Comparison of ENCODE assay signal across 8 mouse cellular contexts in genomic region chr7:81934267-81934745, GRCm38 (mm10). TPM values are rescaled to one million over a fixed set of nuclear protein-coding genes. Genes with fewer than 3 reads are reported as not detected.
A peak's percentile ranks its signal among the peaks of the same experiment; 100 is the strongest.
DNase-seq lines count a peak whose midpoint lies in the region; ATAC-seq and TF ChIP-seq lines count a peak whose summit lies in the region.

Gene Hdgfl3 (minus strand): TSS chr7:81934473.

- H3K9ac ChIP-seq in ES-E14 (ENCODE audit: insufficient read depth, low read depth, low read length, poor library complexity, severe bottlenecking): peak within 1 kb of the TSS; percentile 73
- peak within 1 kb of the TSS; percentile 95 for H3K9ac ChIP-seq in forebrain, postnatal 0 days
- H3K9ac ChIP-seq in liver, embryonic 16.5 days (ENCODE audit: low read depth, low read length): no peak within 1 kb of the TSS

- WGBS in forebrain, postnatal 0 days: under 1% methylated on average over 57 of the region's 63 CpGs
- WGBS in liver, embryonic 16.5 days (ENCODE audit: insufficient replicate concordance): 1% methylated on average over 55 of the region's 63 CpGs

- H3K36me3 ChIP-seq in ES-E14 (ENCODE audit: control insufficient read depth, insufficient read depth, low read length, poor library complexity, severe bottlenecking): no peaks in the 10 kb centered on the region
- H3K36me3 ChIP-seq in forebrain, postnatal 0 days (ENCODE audit: insufficient read depth): no peaks in the 10 kb centered on the region
- H3K36me3 ChIP-seq in liver, embryonic 16.5 days (ENCODE audit: control insufficient read depth, insufficient read depth): no peaks in the 10 kb centered on the region

- peak within 1 kb of the TSS; percentile 75 to 76 for H3K4me3 ChIP-seq in ES-E14 (ENCODE audit: insufficient read depth in 1 of 2, low read depth in 1 of 2, low read length in 2 of 2, poor library complexity in 1 of 2, severe bottlenecking in 1 of 2)
- peak within 1 kb of the TSS; percentile 98 for H3K4me3 ChIP-seq in forebrain, postnatal 0 days (ENCODE audit: low read depth, low read length)
- H3K4me3 ChIP-seq in liver, embryonic 16.5 days (ENCODE audit: low read depth, low read length): peak within 1 kb of the TSS; percentile 50

- peak; percentile 94 for ATAC-seq in forebrain, postnatal 0 days
- ATAC-seq in liver, embryonic 16.5 days (ENCODE audit: low read depth): no peak

- H3K4me1 ChIP-seq in ES-E14 (ENCODE audit: control insufficient read depth in 2 of 2, insufficient read depth in 2 of 2, low read length in 2 of 2, poor library complexity in 1 of 2): no peaks in the 10 kb centered on the region
- peaks cover 21% of the 10 kb centered on the region for H3K4me1 ChIP-seq in forebrain, postnatal 0 days (ENCODE audit: insufficient read depth)
- H3K4me1 ChIP-seq in liver, embryonic 16.5 days (ENCODE audit: control insufficient read depth, low read depth, low read length): no peaks in the 10 kb centered on the region; the same call in 1 of the 2 replicates

- in situ Hi-C loops in ES-E14 (cut with MboI; ENCODE audit: low sequenced_read_pairs in 2 of 2, unreplicated experiment in 2 of 2): no loop called here

- intact Hi-C loops in heart, postnatal 36 days (cut with DNase I): loop anchor here (5.0 to 10.0 kb wide), 2 partner anchors 67 to 360 kb away; partner anchors contain the start of gene Whamm

- peak within 1 kb of the TSS; percentile 61 for H3K4me2 ChIP-seq in forebrain, postnatal 0 days (ENCODE audit: low read depth)
- H3K4me2 ChIP-seq in liver, embryonic 16.5 days (ENCODE audit: low read depth, low read length): peak within 1 kb of the TSS; percentile 58

- no peak within 1 kb of the TSS for H3K27ac ChIP-seq in ES-E14 (ENCODE audit: insufficient read depth, low read depth, low read length, poor library complexity, severe bottlenecking)
- H3K27ac ChIP-seq in forebrain, postnatal 0 days (ENCODE audit: low read depth, low read length): peak within 1 kb of the TSS; percentile 95
- no peak within 1 kb of the TSS for H3K27ac ChIP-seq in liver, embryonic 16.5 days (ENCODE audit: low read length)

- DNase-seq in ES-E14 (ENCODE audit: low read depth, low spot score): no peak
- peak; percentile 86 for DNase-seq in cerebellum, adult 11-12 months
- peak; percentile 95 for DNase-seq in forebrain, postnatal 0 days
- DNase-seq in heart, postnatal 36 days: peak; percentile 77 to 81
- peak; percentile 70 to 82 for DNase-seq in layer of hippocampus, adult 18-20 months (ENCODE audit: low spot score in 2 of 2)
- DNase-seq in ovary, postnatal 14 days (ENCODE audit: low spot score): peak; percentile 72
- peak; percentile 58 to 66 for DNase-seq in thymus, postnatal 36 days

- H3K27me3 ChIP-seq in forebrain, postnatal 0 days (ENCODE audit: insufficient read depth, low read length): no peaks in the 10 kb centered on the region
- peaks cover 61% of the 10 kb centered on the region for H3K27me3 ChIP-seq in liver, embryonic 16.5 days (ENCODE audit: control insufficient read depth, insufficient read depth, low read depth, low read length)

- H3K9me3 ChIP-seq in ES-E14 (ENCODE audit: control insufficient read depth, insufficient read depth, low read depth, low read length): no peaks in the 10 kb centered on the region
- no peaks in the 10 kb centered on the region for H3K9me3 ChIP-seq in forebrain, postnatal 0 days (ENCODE audit: low read length)
- H3K9me3 ChIP-seq in liver, embryonic 16.5 days (replicated peaks; ENCODE audit: control insufficient read depth, low read length): no peaks in the 10 kb centered on the region

- TF ChIP-seq CTCF in forebrain, postnatal 0 days (IDR thresholded peaks at IDR 0.05; ENCODE audit: low read depth): peak; percentile 28; the same call in 1 of the 2 replicates

TF ChIP-seq in ES-E14, 5 proteins besides CTCF, POLR2A, EP300 and RAD21:
- no peak for TF ChIP-seq CHD2 (IDR thresholded peaks at IDR 0.05; ENCODE audit: low read depth, low read length)
- TF ChIP-seq ZC3H11A (IDR thresholded peaks at IDR 0.05; ENCODE audit: borderline replicate concordance, low read depth, low read length): no peak
- TF ChIP-seq HCFC1 (IDR thresholded peaks at IDR 0.05; ENCODE audit: borderline replicate concordance, insufficient read depth, low read length): no peak
- TF ChIP-seq MAFK (IDR thresholded peaks at IDR 0.05; ENCODE audit: insufficient read depth, low read depth, low read length): no peak
- TF ChIP-seq ZNF384 (IDR thresholded peaks at IDR 0.05; ENCODE audit: low read depth, low read length): no peak

RNA-seq across cellular contexts. Expression of gene Hdgfl3, which starts in this region (rescaled TPM):
- 3.1 and 3.7 TPM in 2 replicates for total RNA-seq in ES-E14 (2012; rRNA removed)
- 158 and 191 TPM in 2 replicates for total RNA-seq in forebrain, postnatal 0 days (2014; rRNA removed)
- 50.2 and 62.5 TPM in 2 replicates for polyA plus RNA-seq in forebrain, postnatal 0 days (2015; fragmentation: Nextera tagmentation; extraction: Ambion mirVana)
- 1 to 10 TPM; 6.7 to 9.0 TPM for total RNA-seq in heart, postnatal 36 days (2021)
- total RNA-seq in layer of hippocampus, adult 18-20 months (2021): 10 to 100 TPM; 61.4 to 62.0 TPM
- polyA plus RNA-seq in liver, embryonic 16.5 days (2015; fragmentation: Nextera tagmentation; extraction: Ambion mirVana): 0.29 and 0.39 TPM in 2 replicates

Comparison
In these comparisons a context has a peak if more than half of its experiments do, and no peak if none do; other contexts are left out.
1. RNA of gene Hdgfl3 (total RNA-seq): 158 to 191 TPM in forebrain, postnatal 0 days and 61.4 to 62.0 TPM in layer of hippocampus, adult 18-20 months; 6.7 to 9.0 TPM in heart, postnatal 36 days and 3.1 to 3.7 TPM in ES-E14; every median in the first group is over 4 times any median in the second.
2. RNA of gene Hdgfl3 (polyA plus RNA-seq): 50.2 to 62.5 TPM in forebrain, postnatal 0 days; 0.29 to 0.39 TPM in liver, embryonic 16.5 days; every median in the first group is over 10 times any median in the second.
3. Peak in every context shown above with its lines, with median percentiles within 50 percentile points of each other: H3K4me3 ChIP-seq.